Mouse (Mus musculus): Measurements from ENCODE around the gene Znhit1. TPM values are rescaled to one million over a fixed set of nuclear protein-coding genes. Genes with fewer than 3 reads are reported as not detected.
A peak's percentile ranks its signal among the peaks of the same experiment; 100 is the strongest.

Znhit1 gene
- polyA plus RNA-seq, 1 experiment from 2014 or later, result 101 TPM

DNA sequence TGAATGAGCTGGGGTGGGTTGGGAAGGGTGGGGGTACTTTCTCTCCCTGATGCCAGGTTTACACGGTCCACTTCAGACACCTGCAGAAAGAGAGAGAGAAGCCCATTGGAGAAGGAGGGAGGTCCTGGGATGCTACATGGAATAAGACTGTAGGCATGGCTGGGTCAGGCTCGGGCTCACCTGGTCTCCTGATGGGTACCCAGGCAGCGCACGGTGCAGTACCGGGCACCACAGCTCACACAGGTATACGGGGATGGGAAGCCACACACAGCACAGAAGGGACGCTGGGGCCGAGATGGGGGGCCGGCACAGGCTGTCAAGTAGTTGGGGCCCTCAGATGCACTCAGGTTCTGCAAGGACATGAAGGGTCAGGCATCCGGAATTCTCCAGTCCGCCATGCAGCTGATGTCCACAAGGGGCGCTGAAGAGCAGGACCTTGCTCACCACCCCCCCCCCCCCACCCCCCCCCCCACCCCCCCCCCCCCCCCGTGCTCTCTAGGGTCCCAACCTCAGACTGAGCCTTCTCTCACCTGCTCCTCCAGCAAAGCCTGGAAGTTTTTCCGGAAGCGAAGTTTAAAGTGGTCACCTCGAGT lies 5.4 kb downstream of the Znhit1 start:
- H3K4me1 ChIP-seq, result peaks cover 5% of the 10 kb centered on the region
- WGBS, result 44% methylated on average over 15 of the region's 16 CpGs
- H3K9me3 ChIP-seq, result no peaks in the 10 kb centered on the region
- no peak overlapping the region for H3K4me3 ChIP-seq
- no peaks in the 10 kb centered on the region for H3K27me3 ChIP-seq
- H3K27ac ChIP-seq, result no peak overlapping the region
- peaks cover 16% of the 10 kb centered on the region; the same call in 1 of the 2 replicates for H3K36me3 ChIP-seq
- ATAC-seq (ENCODE audit: borderline replicate concordance, extremely low read depth, low FRiP score, low TSS enrichment), result no peak
- H3K9ac ChIP-seq, result no peak overlapping the region
- no peak overlapping the region for H3K4me2 ChIP-seq

- H3K27ac ChIP-seq, result no peak overlapping the region
- 86% methylated on average over 8 of the region's 8 CpGs for WGBS
- no peak overlapping the region for H3K4me3 ChIP-seq
- H3K4me2 ChIP-seq, result no peak overlapping the region
- H3K27me3 ChIP-seq, result no peaks in the 10 kb centered on the region
- no peaks in the 10 kb centered on the region for H3K9me3 ChIP-seq
- H3K9ac ChIP-seq, result no peak overlapping the region
- peaks cover 16% of the 10 kb centered on the region; the same call in 1 of the 2 replicates for H3K36me3 ChIP-seq
- no peak for ATAC-seq (ENCODE audit: borderline replicate concordance, extremely low read depth, low FRiP score, low TSS enrichment)
- peaks cover 2% of the 10 kb centered on the region for H3K4me1 ChIP-seq
Measured at GRCm38 (mm10) chr5:136980974-136981373, 6.8 kb downstream of the Znhit1 start.

DNA sequence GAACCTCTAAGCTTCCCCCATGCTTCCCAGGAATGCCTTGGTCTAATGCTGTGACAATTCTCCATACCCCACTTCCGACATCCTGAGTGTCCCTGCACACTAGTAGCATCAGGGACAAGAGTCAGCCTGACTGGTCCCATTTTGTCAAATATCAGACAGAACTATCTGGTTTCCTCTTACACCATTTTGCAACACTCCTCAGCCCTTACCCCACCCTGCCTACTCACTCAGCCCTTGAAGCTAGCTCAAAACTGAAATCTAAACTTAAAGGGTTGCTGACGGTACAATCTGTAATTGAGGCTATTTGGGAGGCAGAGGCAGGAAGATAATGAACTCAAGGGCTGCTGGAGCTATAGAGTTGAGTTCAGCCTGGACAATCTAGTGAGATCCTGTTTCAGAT lies 8.1 kb downstream of the Znhit1 start:
- H3K4me3 ChIP-seq, result no peak overlapping the region
- no peak for ATAC-seq (ENCODE audit: borderline replicate concordance, extremely low read depth, low FRiP score, low TSS enrichment)
- H3K4me1 ChIP-seq, result no peaks in the 10 kb centered on the region
- no peak overlapping the region for H3K27ac ChIP-seq
- no peaks in the 10 kb centered on the region for H3K9me3 ChIP-seq
- H3K27me3 ChIP-seq, result no peaks in the 10 kb centered on the region
- no peak overlapping the region for H3K4me2 ChIP-seq
- no peak overlapping the region for H3K9ac ChIP-seq
- WGBS, result 80% methylated on average over 2 of the region's 2 CpGs
- H3K36me3 ChIP-seq, result peaks cover 16% of the 10 kb centered on the region; the same call in 1 of the 2 replicates

- no peak for ATAC-seq (ENCODE audit: borderline replicate concordance, extremely low read depth, low FRiP score, low TSS enrichment)
Measured at GRCm38 (mm10) chr5:136977769-136978168, 10.1 kb downstream of the Znhit1 start.

GRCm38 (mm10) chr5:136973670-136974069 lies 14.2 kb downstream of the Znhit1 start:
- Histone ChIP-seq H3K4me1 (no peaks in the 10 kb centered on the region), H3K9me3 (no peaks in the 10 kb centered on the region), H3K36me3 (no peaks in the 10 kb centered on the region), H3K4me2 (no peak overlapping the region), H3K4me3 (no peak overlapping the region), H3K9ac (no peak overlapping the region), H3K27me3 (no peaks in the 10 kb centered on the region), H3K27ac (no peak overlapping the region)
- WGBS, result 56% methylated on average over 8 of the region's 8 CpGs
- no peak for ATAC-seq (ENCODE audit: borderline replicate concordance, extremely low read depth, low FRiP score, low TSS enrichment)

More at GRCm38 (mm10) chr5:136977769-136978168, 10.1 kb downstream of the Znhit1 start:
- no peaks in the 10 kb centered on the region for H3K4me1 ChIP-seq
- no peak overlapping the region for H3K4me3 ChIP-seq
- no peak overlapping the region for H3K27ac ChIP-seq
- H3K9ac ChIP-seq, result no peak overlapping the region
- peaks cover 16% of the 10 kb centered on the region; the same call in 1 of the 2 replicates for H3K36me3 ChIP-seq
- 64% methylated on average over 4 of the region's 4 CpGs for WGBS
- no peaks in the 10 kb centered on the region for H3K9me3 ChIP-seq
- H3K27me3 ChIP-seq, result no peaks in the 10 kb centered on the region
- H3K4me2 ChIP-seq, result no peak overlapping the region

DNA sequence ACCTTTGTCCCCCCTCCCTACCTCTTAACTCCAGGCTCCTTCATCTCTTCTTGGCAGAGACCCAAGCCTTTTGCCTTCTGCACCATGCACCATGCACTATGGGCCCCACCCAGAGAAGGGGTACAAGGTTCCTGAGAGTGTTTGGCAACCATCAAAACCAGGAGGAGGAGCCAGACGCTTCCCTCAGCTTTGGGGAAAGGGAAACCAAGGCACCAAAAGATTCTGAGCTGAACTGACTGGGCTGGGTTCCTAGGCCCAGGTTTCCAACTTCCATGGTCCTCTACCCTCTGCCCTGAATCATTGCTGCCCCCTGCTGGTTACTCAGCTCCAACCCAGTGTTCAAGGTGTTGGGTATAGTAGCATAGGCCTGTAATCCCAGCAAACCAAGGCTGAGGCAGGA lies 17.1 kb downstream of the Znhit1 start:
- WGBS, result 75% methylated on average over 1 of the region's 1 CpGs
- no peak overlapping the region for H3K4me3 ChIP-seq
- H3K9me3 ChIP-seq, result no peaks in the 10 kb centered on the region
- H3K27me3 ChIP-seq, result no peaks in the 10 kb centered on the region
- H3K4me2 ChIP-seq, result no peak overlapping the region
- no peak overlapping the region for H3K9ac ChIP-seq
- H3K4me1 ChIP-seq, result peaks cover 22% of the 10 kb centered on the region
- H3K36me3 ChIP-seq, result no peaks in the 10 kb centered on the region; the same call in 1 of the 2 replicates
- ATAC-seq (ENCODE audit: borderline replicate concordance, extremely low read depth, low FRiP score, low TSS enrichment), result no peak; the same call in 1 of the 2 replicates
- no peak overlapping the region for H3K27ac ChIP-seq

GRCm38 (mm10) chr5:136967592-136967991 lies 20.2 kb downstream of the Znhit1 start:
- 0 out of 2 replicates have a peak, but pooled peaks have one; percentile 11 for ATAC-seq (ENCODE audit: borderline replicate concordance, extremely low read depth, low FRiP score, low TSS enrichment)
- WGBS, result 54% methylated on average over 10 of the region's 10 CpGs
- Histone ChIP-seq H3K4me2 (no peak overlapping the region), H3K27me3 (no peaks in the 10 kb centered on the region), H3K4me1 (peaks cover 35% of the 10 kb centered on the region), H3K9ac (no peak overlapping the region), H3K27ac (peak overlapping the region; percentile 70; the same call in 1 of the 2 replicates), H3K4me3 (no peak overlapping the region), H3K9me3 (no peaks in the 10 kb centered on the region), H3K36me3 (peaks cover 23% of the 10 kb centered on the region)

DNA sequence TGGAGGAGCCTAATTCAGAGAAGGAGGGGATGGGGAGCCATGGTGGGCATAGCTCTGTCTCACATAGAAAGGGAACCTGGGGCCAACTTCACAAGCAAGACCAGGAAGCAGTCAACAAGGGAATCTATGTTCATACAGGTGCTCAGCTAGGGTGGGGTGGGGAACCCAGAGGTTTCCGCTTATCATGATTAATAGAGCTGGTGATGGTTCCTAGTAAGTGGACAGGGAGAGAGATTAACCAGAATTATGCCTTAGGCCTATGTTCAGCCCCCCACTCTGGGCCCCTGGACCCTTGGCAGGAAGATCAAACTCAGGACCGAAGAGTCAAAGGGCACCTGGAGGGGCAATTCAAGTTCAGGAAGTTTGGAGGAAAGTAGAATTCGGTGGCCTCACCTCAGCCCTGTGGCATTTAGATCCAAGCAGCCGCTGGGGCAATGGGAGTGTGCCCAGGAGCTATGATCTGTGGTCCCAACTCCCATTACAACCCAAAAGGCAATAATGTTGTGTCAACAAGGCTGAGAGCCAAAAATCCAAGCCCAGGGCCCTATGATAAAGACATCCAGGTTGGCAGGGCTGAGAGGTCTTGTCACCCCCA lies 20.9 kb downstream of the Znhit1 start:
- Histone ChIP-seq H3K9ac (no peak overlapping the region), H3K27ac (peak overlapping the region; percentile 70), H3K36me3 (peaks cover 23% of the 10 kb centered on the region), H3K4me3 (no peak overlapping the region), H3K4me1 (peaks cover 35% of the 10 kb centered on the region), H3K4me2 (no peak overlapping the region), H3K27me3 (no peaks in the 10 kb centered on the region), H3K9me3 (no peaks in the 10 kb centered on the region)
- WGBS, result 72% methylated on average over 4 of the region's 4 CpGs
- ATAC-seq (ENCODE audit: borderline replicate concordance, extremely low read depth, low FRiP score, low TSS enrichment), result no peak

GRCm38 (mm10) chr5:136966331-136966730 lies 21.5 kb downstream of the Znhit1 start, which contains the start of gene Cldn15:
Cldn15 (plus strand) TSS chr5:136966616.
- Histone ChIP-seq H3K4me2 (peak within 1 kb of the TSS; percentile 26; the same call in 1 of the 2 replicates), H3K36me3 (peaks cover 23% of the 10 kb centered on the region), H3K4me3 (no peak within 1 kb of the TSS), H3K9ac (no peak within 1 kb of the TSS), H3K4me1 (peaks cover 39% of the 10 kb centered on the region), H3K27me3 (no peaks in the 10 kb centered on the region), H3K9me3 (no peaks in the 10 kb centered on the region), H3K27ac (peak within 1 kb of the TSS; percentile 70)
- 22% methylated on average over 6 of the region's 6 CpGs for WGBS
- peak; percentile 6; the same call in 1 of the 2 replicates for ATAC-seq (ENCODE audit: borderline replicate concordance, extremely low read depth, low FRiP score, low TSS enrichment)

GRCm38 (mm10) chr5:136965686-136966085 lies 22.1 kb downstream of the Znhit1 start:
- no peak overlapping the region for H3K9ac ChIP-seq
- no peak overlapping the region for H3K4me3 ChIP-seq
- no peaks in the 10 kb centered on the region for H3K9me3 ChIP-seq
- H3K27ac ChIP-seq, result peak overlapping the region; percentile 70
- WGBS, result 78% methylated on average over 8 of the region's 8 CpGs
- H3K4me2 ChIP-seq, result no peak overlapping the region
- no peaks in the 10 kb centered on the region for H3K27me3 ChIP-seq
- H3K36me3 ChIP-seq, result peaks cover 23% of the 10 kb centered on the region
- ATAC-seq (ENCODE audit: borderline replicate concordance, extremely low read depth, low FRiP score, low TSS enrichment), result no peak
- peaks cover 44% of the 10 kb centered on the region for H3K4me1 ChIP-seq

GRCm38 (mm10) chr5:136965210-136965609 lies 22.6 kb downstream of the Znhit1 start:
- Histone ChIP-seq H3K27me3 (no peaks in the 10 kb centered on the region), H3K27ac (peak overlapping the region; percentile 70; the same call in 1 of the 2 replicates), H3K4me2 (no peak overlapping the region), H3K4me3 (no peak overlapping the region), H3K9ac (no peak overlapping the region), H3K36me3 (peaks cover 23% of the 10 kb centered on the region), H3K4me1 (peaks cover 45% of the 10 kb centered on the region), H3K9me3 (no peaks in the 10 kb centered on the region)
- WGBS, result 71% methylated on average over 9 of the region's 9 CpGs
- ATAC-seq (ENCODE audit: borderline replicate concordance, extremely low read depth, low FRiP score, low TSS enrichment), result no peak

GRCm38 (mm10) chr5:136962966-136963540 lies 24.8 kb downstream of the Znhit1 start:
- Histone ChIP-seq H3K4me1 (peaks cover 58% of the 10 kb centered on the region), H3K4me2 (peak overlapping the region; percentile 67), H3K36me3 (peaks cover 23% of the 10 kb centered on the region), H3K27ac (peak overlapping the region; percentile 76; the same call in 1 of the 2 replicates), H3K27me3 (no peaks in the 10 kb centered on the region), H3K9me3 (no peaks in the 10 kb centered on the region), H3K4me3 (peak overlapping the region; percentile 69), H3K9ac (peak overlapping the region; percentile 68; the same call in 1 of the 2 replicates)
- ATAC-seq (ENCODE audit: borderline replicate concordance, extremely low read depth, low FRiP score, low TSS enrichment), result no peak
- WGBS, result 69% methylated on average over 8 of the region's 8 CpGs
